Mouse (Mus musculus): ENCODE measurements around the gene Gm8094.
"Not testable (repeated sequence)": the region's sequence is repeated elsewhere in the genome, so short reads cannot be mapped to it uniquely, and the experiment has no call there.

GRCm38 (mm10) chr14:43100301-43100700, 23.9 kb upstream of the Gm8094 start, which contains the start of gene Gm8104:
- TF ChIP-seq CTCF (IDR thresholded peaks at IDR 0.05; ENCODE audit: insufficient read depth, low read length); POLR2A (IDR thresholded peaks at IDR 0.05; ENCODE audit: borderline replicate concordance, extremely low read depth, low read depth, low read length): not testable (repeated sequence)

All from lung, adult 2 months (tissue).